Mouse (Mus musculus): ENCODE measurements around the gene Rab8a.
A peak's percentile ranks its signal among the peaks of the same experiment; 100 is the strongest.

Gene Rab8a

GRCm38 (mm10) chr8:72146056-72146455 is 14.9 kb upstream of the Rab8a start:
- DNase-seq (ENCODE audit: low spot score in 2 of 2) = no peak

GRCm38 (mm10) chr8:72146556-72146955 is 14.4 kb upstream of the Rab8a start:
- DNase-seq (ENCODE audit: low spot score in 2 of 2) = no peak

GRCm38 (mm10) chr8:72147266-72147665 is 13.7 kb upstream of the Rab8a start:
- no peak for DNase-seq (ENCODE audit: low spot score in 2 of 2)

GRCm38 (mm10) chr8:72149056-72149455 is 11.9 kb upstream of the Rab8a start:
- DNase-seq (ENCODE audit: low spot score in 2 of 2) = no peak

- DNase-seq (ENCODE audit: low spot score in 2 of 2) = no peak
Measured at GRCm38 (mm10) chr8:72151418-72152078, 9.5 kb upstream of the Rab8a start.

GRCm38 (mm10) chr8:72153382-72153781 is 7.6 kb upstream of the Rab8a start:
- no peak for DNase-seq (ENCODE audit: low spot score in 2 of 2)

GRCm38 (mm10) chr8:72158096-72158495 is 2.9 kb upstream of the Rab8a start:
- no peak for DNase-seq (ENCODE audit: low spot score in 2 of 2)

- no peak for DNase-seq (ENCODE audit: low spot score in 2 of 2)
Measured at GRCm38 (mm10) chr8:72158726-72159125, 2.3 kb upstream of the Rab8a start.

GRCm38 (mm10) chr8:72160007-72160406 is 993 bp upstream of the Rab8a start:
- no peak for DNase-seq (ENCODE audit: low spot score in 2 of 2)

GRCm38 (mm10) chr8:72162821-72163220 is 1.8 kb downstream of the Rab8a start:
- DNase-seq (ENCODE audit: low spot score in 2 of 2) = no peak

GRCm38 (mm10) chr8:72169098-72169668 is 8.2 kb downstream of the Rab8a start:
- DNase-seq (ENCODE audit: low spot score in 2 of 2) = no peak

GRCm38 (mm10) chr8:72169681-72170249 is 8.8 kb downstream of the Rab8a start:
- DNase-seq (ENCODE audit: low spot score in 2 of 2) = no peak

- DNase-seq (ENCODE audit: low spot score in 2 of 2) = peak; percentile 47 to 64
Measured at GRCm38 (mm10) chr8:72177346-72177925, 16.4 kb downstream of the Rab8a start.

- no peak for DNase-seq (ENCODE audit: low spot score in 2 of 2)
Measured at GRCm38 (mm10) chr8:72183554-72184202, 22.7 kb downstream of the Rab8a start.

- DNase-seq (ENCODE audit: low spot score in 2 of 2) = no peak
Measured at GRCm38 (mm10) chr8:72187793-72188331, 26.9 kb downstream of the Rab8a start.

- DNase-seq (ENCODE audit: low spot score in 2 of 2) = no peak
Measured at GRCm38 (mm10) chr8:72189417-72190214, 28.6 kb downstream of the Rab8a start, which contains the start of gene Hsh2d. Gene Hsh2d, plus strand, starts transcription at chr8:72189638.

- DNase-seq (ENCODE audit: low spot score in 2 of 2) = no peak
Measured at GRCm38 (mm10) chr8:72190215-72190539, 29.2 kb downstream of the Rab8a start.

- DNase-seq (ENCODE audit: low spot score in 2 of 2) = no peak
Measured at GRCm38 (mm10) chr8:72192065-72192464, 31.1 kb downstream of the Rab8a start.

GRCm38 (mm10) chr8:72197997-72198396 is 37.0 kb downstream of the Rab8a start:
- DNase-seq (ENCODE audit: low spot score in 2 of 2) = no peak

- DNase-seq (ENCODE audit: low spot score in 2 of 2) = no peak
Measured at GRCm38 (mm10) chr8:72208582-72208981, 47.6 kb downstream of the Rab8a start.

GRCm38 (mm10) chr8:72210222-72210621 is 49.2 kb downstream of the Rab8a start:
- DNase-seq (ENCODE audit: low spot score in 2 of 2) = no peak

Data from frontal cortex, postnatal 25 days (tissue).